Mouse (Mus musculus): ENCODE results near the gene Pdcd4. TPM values are rescaled to one million over a fixed set of nuclear protein-coding genes. Genes with fewer than 3 reads are reported as not detected.

Gene Pdcd4
- polyA plus RNA-seq, 1 experiment = 78.8 TPM

GRCm38 (mm10) chr19:53877779-53878178, 14.3 kb upstream of the Pdcd4 start:
- Histone ChIP-seq H3K27ac (ENCODE audit: insufficient read depth, low read length) (no peak overlapping the region), H3K9me3 (replicated peaks; ENCODE audit: control insufficient read depth, insufficient read depth, low read length, poor library complexity, severe bottlenecking) (no peaks in the 10 kb centered on the region), H3K27me3 (ENCODE audit: control insufficient read depth, insufficient read depth, low read length, poor library complexity, severe bottlenecking) (no peaks in the 10 kb centered on the region), H3K4me3 (ENCODE audit: low read depth, low read length) (no peak overlapping the region), H3K4me1 (ENCODE audit: control insufficient read depth, insufficient read depth, low read length) (no peaks in the 10 kb centered on the region), H3K36me3 (ENCODE audit: control insufficient read depth, insufficient read depth, low read length, poor library complexity, severe bottlenecking) (no peaks in the 10 kb centered on the region), H3K9ac (ENCODE audit: low read depth, poor library complexity, severe bottlenecking) (no peak overlapping the region)
- TF ChIP-seq POLR2A (IDR thresholded peaks at IDR 0.05; ENCODE audit: insufficient read depth, low read length) = no peak
- TF ChIP-seq EP300 (IDR thresholded peaks at IDR 0.05; ENCODE audit: insufficient read depth, low read depth, low read length) = no peak
- no peak for TF ChIP-seq CTCF (IDR thresholded peaks at IDR 0.05; ENCODE audit: low read depth, low read length)

- H3K36me3 ChIP-seq (ENCODE audit: control insufficient read depth, insufficient read depth, low read length, poor library complexity, severe bottlenecking) = no peaks in the 10 kb centered on the region
- no peaks in the 10 kb centered on the region for H3K27me3 ChIP-seq (ENCODE audit: control insufficient read depth, insufficient read depth, low read length, poor library complexity, severe bottlenecking)
- TF ChIP-seq EP300 (IDR thresholded peaks at IDR 0.05; ENCODE audit: insufficient read depth, low read depth, low read length) = no peak
- no peak for TF ChIP-seq POLR2A (IDR thresholded peaks at IDR 0.05; ENCODE audit: insufficient read depth, low read length)
- no peak for TF ChIP-seq CTCF (IDR thresholded peaks at IDR 0.05; ENCODE audit: low read depth, low read length)
- H3K9me3 ChIP-seq (replicated peaks; ENCODE audit: control insufficient read depth, insufficient read depth, low read length, poor library complexity, severe bottlenecking) = no peaks in the 10 kb centered on the region
- no peaks in the 10 kb centered on the region for H3K4me1 ChIP-seq (ENCODE audit: control insufficient read depth, insufficient read depth, low read length)
- H3K9ac ChIP-seq (ENCODE audit: low read depth, poor library complexity, severe bottlenecking) = no peak overlapping the region
- H3K27ac ChIP-seq (ENCODE audit: insufficient read depth, low read length) = no peak overlapping the region
- no peak overlapping the region for H3K4me3 ChIP-seq (ENCODE audit: low read depth, low read length)
These were observed 11.6 kb upstream of the Pdcd4 start for GRCm38 (mm10) chr19:53880460-53880859.

GRCm38 (mm10) chr19:53881786-53882185, 10.2 kb upstream of the Pdcd4 start:
- Histone ChIP-seq H3K27ac (ENCODE audit: insufficient read depth, low read length) (no peak overlapping the region), H3K27me3 (ENCODE audit: control insufficient read depth, insufficient read depth, low read length, poor library complexity, severe bottlenecking) (no peaks in the 10 kb centered on the region), H3K9ac (ENCODE audit: low read depth, poor library complexity, severe bottlenecking) (no peak overlapping the region), H3K4me3 (ENCODE audit: low read depth, low read length) (no peak overlapping the region), H3K9me3 (replicated peaks; ENCODE audit: control insufficient read depth, insufficient read depth, low read length, poor library complexity, severe bottlenecking) (no peaks in the 10 kb centered on the region), H3K4me1 (ENCODE audit: control insufficient read depth, insufficient read depth, low read length) (no peaks in the 10 kb centered on the region), H3K36me3 (ENCODE audit: control insufficient read depth, insufficient read depth, low read length, poor library complexity, severe bottlenecking) (no peaks in the 10 kb centered on the region)
- no peak for TF ChIP-seq EP300 (IDR thresholded peaks at IDR 0.05; ENCODE audit: insufficient read depth, low read depth, low read length)
- no peak for TF ChIP-seq POLR2A (IDR thresholded peaks at IDR 0.05; ENCODE audit: insufficient read depth, low read length)
- TF ChIP-seq CTCF (IDR thresholded peaks at IDR 0.05; ENCODE audit: low read depth, low read length) = no peak

GRCm38 (mm10) chr19:53885450-53885849, 6.6 kb upstream of the Pdcd4 start:
- TF ChIP-seq CTCF (IDR thresholded peaks at IDR 0.05; ENCODE audit: low read depth, low read length) (no peak), EP300 (IDR thresholded peaks at IDR 0.05; ENCODE audit: insufficient read depth, low read depth, low read length) (no peak), POLR2A (IDR thresholded peaks at IDR 0.05; ENCODE audit: insufficient read depth, low read length) (no peak)

DNA sequence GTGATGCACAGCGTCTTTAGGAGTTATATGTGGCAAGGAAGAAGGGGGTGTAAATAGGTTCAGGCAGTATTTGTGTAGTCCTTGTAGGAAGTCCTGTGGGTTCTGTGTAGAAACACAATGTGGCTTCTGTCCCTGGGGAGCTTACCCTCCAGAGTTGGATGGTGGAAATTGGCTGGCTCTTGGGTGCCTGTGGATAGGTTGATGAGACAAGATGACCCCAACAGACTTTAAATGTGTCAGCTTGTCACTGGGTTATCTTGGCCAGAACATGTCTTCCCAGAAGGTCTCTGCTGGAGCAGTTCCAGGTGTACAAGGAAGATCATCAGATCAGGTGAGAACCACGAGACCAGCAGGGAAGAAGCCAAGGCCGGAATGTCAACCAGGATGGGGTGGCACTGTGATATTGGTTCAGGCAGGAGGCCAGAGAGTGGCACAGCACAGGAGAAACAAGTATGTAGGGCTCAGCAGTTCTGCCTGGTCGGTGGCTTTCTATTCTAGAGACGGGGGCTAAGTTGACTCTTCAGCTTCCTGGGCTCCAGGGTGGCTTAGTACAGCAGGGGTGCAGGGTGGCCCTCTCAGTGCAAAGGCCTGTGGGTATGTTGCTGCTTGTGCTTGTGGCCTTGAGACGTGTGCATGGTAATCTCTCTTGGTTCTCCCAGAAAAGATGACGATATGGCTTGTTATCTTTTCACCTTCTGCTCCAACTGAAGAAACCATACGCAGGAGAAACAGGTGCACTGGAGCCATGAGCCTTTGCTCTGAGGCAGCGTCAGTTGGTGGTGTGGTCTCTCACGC, 5.3 kb upstream of the Pdcd4 start:
- Histone ChIP-seq H3K27ac (ENCODE audit: insufficient read depth, low read length) (no peak overlapping the region), H3K9ac (ENCODE audit: low read depth, poor library complexity, severe bottlenecking) (no peak overlapping the region)
- no peak for TF ChIP-seq POLR2A (IDR thresholded peaks at IDR 0.05; ENCODE audit: insufficient read depth, low read length)
- TF ChIP-seq EP300 (IDR thresholded peaks at IDR 0.05; ENCODE audit: insufficient read depth, low read depth, low read length) = no peak
- no peak for TF ChIP-seq CTCF (IDR thresholded peaks at IDR 0.05; ENCODE audit: low read depth, low read length)

More at GRCm38 (mm10) chr19:53885450-53885849, 6.6 kb upstream of the Pdcd4 start:
- Histone ChIP-seq H3K9ac (ENCODE audit: low read depth, poor library complexity, severe bottlenecking) (no peak overlapping the region), H3K27ac (ENCODE audit: insufficient read depth, low read length) (no peak overlapping the region), H3K4me3 (ENCODE audit: low read depth, low read length) (no peak overlapping the region), H3K4me1 (ENCODE audit: control insufficient read depth, insufficient read depth, low read length) (no peaks in the 10 kb centered on the region), H3K36me3 (ENCODE audit: control insufficient read depth, insufficient read depth, low read length, poor library complexity, severe bottlenecking) (no peaks in the 10 kb centered on the region), H3K9me3 (replicated peaks; ENCODE audit: control insufficient read depth, insufficient read depth, low read length, poor library complexity, severe bottlenecking) (no peaks in the 10 kb centered on the region), H3K27me3 (ENCODE audit: control insufficient read depth, insufficient read depth, low read length, poor library complexity, severe bottlenecking) (no peaks in the 10 kb centered on the region)

GRCm38 (mm10) chr19:53887822-53888221, 4.2 kb upstream of the Pdcd4 start:
- no peaks in the 10 kb centered on the region for H3K9me3 ChIP-seq (replicated peaks; ENCODE audit: control insufficient read depth, insufficient read depth, low read length, poor library complexity, severe bottlenecking)
- H3K27ac ChIP-seq (ENCODE audit: insufficient read depth, low read length) = no peak overlapping the region
- H3K27me3 ChIP-seq (ENCODE audit: control insufficient read depth, insufficient read depth, low read length, poor library complexity, severe bottlenecking) = no peaks in the 10 kb centered on the region
- no peaks in the 10 kb centered on the region for H3K4me1 ChIP-seq (ENCODE audit: control insufficient read depth, insufficient read depth, low read length)
- no peak overlapping the region for H3K9ac ChIP-seq (ENCODE audit: low read depth, poor library complexity, severe bottlenecking)
- no peak overlapping the region for H3K4me3 ChIP-seq (ENCODE audit: low read depth, low read length)
- TF ChIP-seq EP300 (IDR thresholded peaks at IDR 0.05; ENCODE audit: insufficient read depth, low read depth, low read length) (no peak), CTCF (IDR thresholded peaks at IDR 0.05; ENCODE audit: low read depth, low read length) (no peak), POLR2A (IDR thresholded peaks at IDR 0.05; ENCODE audit: insufficient read depth, low read length) (no peak)
- no peaks in the 10 kb centered on the region for H3K36me3 ChIP-seq (ENCODE audit: control insufficient read depth, insufficient read depth, low read length, poor library complexity, severe bottlenecking)

More for the DNA sequence above, 5.3 kb upstream of the Pdcd4 start:
- H3K4me3 ChIP-seq (ENCODE audit: low read depth, low read length) = no peak overlapping the region
- no peaks in the 10 kb centered on the region for H3K27me3 ChIP-seq (ENCODE audit: control insufficient read depth, insufficient read depth, low read length, poor library complexity, severe bottlenecking)
- H3K9me3 ChIP-seq (replicated peaks; ENCODE audit: control insufficient read depth, insufficient read depth, low read length, poor library complexity, severe bottlenecking) = no peaks in the 10 kb centered on the region
- H3K4me1 ChIP-seq (ENCODE audit: control insufficient read depth, insufficient read depth, low read length) = no peaks in the 10 kb centered on the region
- H3K36me3 ChIP-seq (ENCODE audit: control insufficient read depth, insufficient read depth, low read length, poor library complexity, severe bottlenecking) = no peaks in the 10 kb centered on the region

Measured in ES-Bruce4 (cell line).